Mouse (Mus musculus) heart, adult 11 months (tissue): ENCODE results near the gene Asphd2.

ENCODE experiments used
- DNase-seq: peaks from one replicate; pipeline ENCODE4 v3.0.0; 2022

Asphd2 gene

DNA sequence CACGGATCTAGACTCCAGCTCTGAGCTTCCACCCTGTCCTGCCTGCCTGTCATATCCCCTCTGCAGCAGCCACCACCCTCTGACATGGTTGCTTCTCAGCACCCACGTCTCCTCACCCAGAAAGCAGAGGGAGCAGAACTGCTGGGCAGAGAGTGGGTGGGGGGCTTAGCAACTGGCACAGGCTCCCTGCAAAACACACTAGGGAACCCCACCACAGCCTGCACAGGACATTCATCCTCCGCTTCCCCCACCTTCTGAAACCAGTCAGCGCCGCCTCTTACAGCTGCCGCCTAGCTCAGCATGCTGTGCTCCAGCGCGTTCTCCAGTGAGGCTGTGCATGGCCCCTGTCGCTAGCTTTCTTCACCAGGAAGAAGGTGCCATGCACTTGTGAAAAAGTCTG lies 5.3 kb downstream of the Asphd2 start:
- no peak for DNase-seq

GRCm38 (mm10) chr5:112385973-112386372 lies 8.7 kb downstream of the Asphd2 start:
- no peak for DNase-seq

GRCm38 (mm10) chr5:112384805-112385472 lies 9.7 kb downstream of the Asphd2 start:
- DNase-seq = no peak

DNA sequence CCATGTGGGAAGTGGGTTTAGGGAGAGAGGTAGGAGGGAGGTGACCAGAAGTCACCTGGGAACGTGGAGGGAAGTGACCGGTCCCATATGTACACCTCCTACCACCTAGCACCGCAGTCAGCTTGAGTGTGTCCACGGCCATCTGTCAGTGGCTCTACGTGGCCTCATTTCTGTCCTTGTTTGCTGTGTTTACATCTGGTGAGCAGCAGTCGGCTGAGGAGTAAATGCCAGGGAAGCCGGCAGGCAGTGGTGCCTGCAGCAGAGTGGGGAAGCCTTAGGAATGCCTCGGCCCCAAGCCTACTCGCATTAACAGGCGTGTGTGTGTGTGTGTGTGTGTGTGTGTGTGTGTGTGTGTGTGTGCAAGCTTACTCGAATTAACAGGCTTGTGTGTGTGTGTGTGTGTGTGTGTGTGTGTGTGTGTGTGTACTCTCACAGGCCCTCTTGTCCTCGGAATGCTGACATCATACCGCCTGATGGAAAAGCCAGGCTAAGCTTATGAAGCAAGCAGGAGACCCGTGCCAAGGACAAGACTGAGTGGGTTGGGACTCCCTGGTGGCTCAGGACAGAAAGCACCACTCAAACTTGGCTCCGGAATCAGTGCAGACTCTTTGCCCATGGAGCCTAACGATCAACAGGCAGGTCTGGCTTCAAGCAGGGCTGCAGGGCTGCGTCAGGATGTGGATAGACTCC lies 11.9 kb downstream of the Asphd2 start:
- peak; percentile 97 for DNase-seq

DNA sequence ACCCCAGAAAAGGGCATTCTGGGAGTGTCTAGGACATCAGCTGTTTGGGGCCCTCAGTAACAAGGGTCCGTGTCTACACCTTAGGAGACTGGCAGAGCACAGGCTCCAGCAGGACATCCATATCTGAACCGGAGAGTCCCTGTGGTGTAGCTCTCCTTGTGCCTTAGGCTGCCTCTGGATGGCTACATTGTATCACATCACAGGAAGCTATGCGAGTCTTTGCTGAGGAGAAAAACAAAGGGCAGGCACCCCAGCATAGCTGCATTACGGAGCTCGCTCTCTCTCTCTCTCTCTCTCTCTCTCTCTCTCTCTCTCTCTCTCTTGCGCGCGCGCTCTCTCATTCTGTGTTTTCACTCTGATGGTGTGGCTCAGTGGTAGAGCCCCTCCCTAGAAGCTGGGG lies 12.6 kb downstream of the Asphd2 start:
- DNase-seq = no peak

- no peak for DNase-seq
Observed at GRCm38 (mm10) chr5:112381154-112381553, 13.5 kb downstream of the Asphd2 start.

DNA sequence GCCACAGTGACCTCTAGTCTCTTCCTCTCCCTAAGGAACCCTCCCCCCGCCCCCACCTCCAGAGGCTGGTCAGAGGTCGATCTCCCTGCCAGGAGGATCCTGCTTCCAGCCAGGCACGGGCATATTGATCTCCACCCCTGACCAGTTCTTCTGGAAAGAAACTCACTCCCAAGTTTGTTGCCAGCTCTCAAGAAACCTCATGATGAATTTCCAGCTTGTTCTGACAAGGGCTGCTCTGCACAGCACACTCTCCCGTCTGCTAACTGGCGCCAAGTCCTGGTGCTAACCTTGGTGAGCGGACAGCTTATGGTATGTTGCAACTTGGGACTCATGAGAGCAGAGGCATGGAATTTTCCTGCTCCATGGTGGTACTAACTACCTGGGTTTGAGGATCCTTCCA lies 15.9 kb downstream of the Asphd2 start:
- no peak for DNase-seq

- no peak for DNase-seq
Observed at GRCm38 (mm10) chr5:112377380-112377779, 17.3 kb downstream of the Asphd2 start.

- DNase-seq = no peak
Observed at GRCm38 (mm10) chr5:112376111-112376510, 18.6 kb downstream of the Asphd2 start.

GRCm38 (mm10) chr5:112371933-112372332 lies 22.7 kb downstream of the Asphd2 start:
- DNase-seq = no peak

DNA sequence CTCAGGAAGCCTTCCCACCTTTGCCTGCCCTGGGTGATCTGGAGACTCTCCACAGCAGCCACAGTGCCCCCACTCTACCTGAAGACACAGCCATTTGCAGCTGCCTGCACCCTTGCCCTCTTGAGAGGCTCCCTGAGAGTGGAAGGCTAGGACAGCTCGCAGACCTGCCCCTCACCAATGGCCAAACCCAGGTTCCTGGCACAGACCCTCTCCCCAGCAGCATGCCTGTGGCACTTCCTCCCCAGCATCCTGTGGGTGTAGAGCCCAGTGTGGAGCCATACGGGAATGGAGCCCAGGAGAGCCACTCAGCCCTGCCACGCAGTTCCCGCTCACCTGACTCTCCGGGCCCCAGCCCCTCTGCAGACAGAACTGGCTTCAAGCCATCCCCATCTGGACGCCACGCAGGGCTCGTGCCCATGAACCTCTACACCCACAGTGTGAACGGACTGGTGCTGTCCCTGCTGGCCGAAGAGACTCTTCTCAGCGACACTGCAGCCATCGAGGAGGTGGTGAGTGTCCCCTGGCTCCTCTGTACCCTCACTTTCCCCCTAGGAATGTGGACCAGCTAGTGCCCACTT lies 24.3 kb downstream of the Asphd2 start:
- DNase-seq = no peak

GRCm38 (mm10) chr5:112369326-112369725 lies 25.3 kb downstream of the Asphd2 start:
- no peak for DNase-seq

DNA sequence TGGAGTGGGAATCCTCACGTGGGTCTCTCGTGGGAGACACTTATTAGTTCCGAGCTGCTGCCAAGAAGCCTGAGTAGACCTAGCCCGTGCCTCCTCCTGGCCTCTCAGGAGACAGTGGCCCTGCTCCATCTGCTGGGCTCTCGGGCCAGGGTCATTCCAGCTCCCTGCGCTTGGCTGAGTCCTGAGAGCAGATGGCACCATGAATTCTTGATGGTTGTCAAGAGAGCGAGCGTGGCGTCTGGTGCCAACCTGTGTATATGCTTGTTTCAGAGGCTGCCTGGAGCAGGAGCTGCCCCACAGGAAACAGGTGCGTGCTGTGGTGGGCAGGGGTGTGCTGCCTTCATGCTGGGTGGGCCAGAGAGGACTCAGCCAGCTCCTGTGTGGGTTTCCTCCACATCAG lies 26.0 kb downstream of the Asphd2 start:
- DNase-seq = no peak

DNA sequence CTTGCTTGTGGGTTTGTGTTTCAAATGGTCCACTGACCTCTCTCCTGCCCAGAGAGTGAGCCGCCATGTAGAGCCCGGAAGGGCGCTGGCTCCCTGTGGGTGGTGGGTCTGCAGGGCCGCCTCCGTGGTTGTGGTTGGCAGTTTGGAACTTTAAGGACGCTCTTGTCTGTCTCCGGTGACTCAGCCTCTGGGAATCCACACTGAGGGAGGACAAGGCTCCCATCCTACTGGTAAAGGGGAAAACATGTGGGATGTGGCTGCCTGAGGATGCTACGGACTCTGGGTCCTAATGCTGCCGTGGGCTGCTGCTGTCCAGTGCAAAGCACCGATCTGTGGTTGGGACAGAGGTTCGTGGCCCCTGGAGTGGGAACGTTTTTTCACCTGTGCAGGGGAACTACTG lies 26.7 kb downstream of the Asphd2 start:
- no peak for DNase-seq

DNA sequence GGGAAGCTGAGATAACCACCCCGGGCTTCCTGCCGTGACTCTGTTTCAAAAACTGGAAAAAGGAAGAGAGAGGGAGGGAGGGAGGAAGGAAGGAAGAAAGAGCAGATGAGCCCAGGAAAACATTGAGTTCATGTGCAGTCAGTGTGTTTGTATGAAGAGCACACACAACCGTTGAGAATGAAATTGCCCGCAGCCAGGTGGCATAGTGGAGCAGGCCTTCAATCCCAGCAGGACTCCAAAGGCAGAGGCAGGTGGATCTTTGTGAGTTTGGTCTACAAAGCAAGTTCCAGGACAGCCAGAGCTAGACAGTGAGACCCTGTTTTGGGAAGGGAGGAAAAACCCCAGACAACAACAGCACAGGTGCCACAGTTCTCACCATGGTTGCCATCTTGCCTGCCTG lies 27.3 kb downstream of the Asphd2 start:
- DNase-seq = no peak

GRCm38 (mm10) chr5:112366879-112367278 lies 27.8 kb downstream of the Asphd2 start:
- no peak for DNase-seq

GRCm38 (mm10) chr5:112364184-112364797 lies 30.4 kb downstream of the Asphd2 start:
- no peak for DNase-seq

DNA sequence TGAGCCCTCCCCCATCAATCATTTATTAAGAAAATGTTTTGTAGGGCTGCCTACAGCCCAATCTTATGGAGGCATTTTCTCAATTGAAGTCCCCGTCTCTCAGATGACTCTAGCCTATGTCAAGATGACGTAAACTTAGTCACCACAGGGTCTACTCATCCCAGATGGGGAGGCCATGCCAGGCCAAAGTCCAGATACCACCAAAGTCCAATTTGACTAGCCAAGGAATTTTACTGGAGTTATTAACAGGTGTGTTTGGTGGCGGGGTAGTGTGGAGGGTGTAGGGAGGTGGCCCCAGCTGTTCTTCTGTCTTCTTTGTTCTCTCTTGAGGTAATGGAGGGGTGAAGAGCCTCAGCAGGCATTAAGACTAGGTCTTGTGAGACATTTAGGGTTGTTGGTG lies 34.6 kb downstream of the Asphd2 start:
- no peak for DNase-seq

- DNase-seq = no peak
Observed at GRCm38 (mm10) chr5:112359520-112359919, 35.1 kb downstream of the Asphd2 start.

DNA sequence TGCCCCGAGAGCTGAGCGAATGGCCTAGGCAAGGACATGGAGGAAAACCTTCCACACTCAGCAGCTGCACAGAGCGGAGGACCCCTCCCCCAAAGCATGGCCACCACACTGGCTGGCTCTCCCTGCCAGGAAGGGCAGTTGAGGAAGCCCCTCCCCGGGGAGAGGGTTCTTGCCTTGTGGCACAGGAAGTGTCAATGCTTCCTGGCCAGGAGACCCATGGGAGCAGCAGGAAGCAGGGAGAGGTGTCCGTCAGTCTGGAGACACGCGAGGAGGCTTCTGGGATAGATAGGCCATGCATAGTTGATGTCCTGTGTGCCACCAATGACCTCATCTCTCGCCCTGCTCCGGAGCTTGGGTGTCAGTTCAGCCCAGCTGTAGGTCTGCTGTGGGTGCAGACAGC lies 38.3 kb downstream of the Asphd2 start:
- DNase-seq = peak; percentile 96

- no peak for DNase-seq
Observed at GRCm38 (mm10) chr5:112355910-112356309, 38.8 kb downstream of the Asphd2 start, which contains the start of gene Gm6583. Gene Gm6583, minus strand, starts transcription at chr5:112356033.

DNA sequence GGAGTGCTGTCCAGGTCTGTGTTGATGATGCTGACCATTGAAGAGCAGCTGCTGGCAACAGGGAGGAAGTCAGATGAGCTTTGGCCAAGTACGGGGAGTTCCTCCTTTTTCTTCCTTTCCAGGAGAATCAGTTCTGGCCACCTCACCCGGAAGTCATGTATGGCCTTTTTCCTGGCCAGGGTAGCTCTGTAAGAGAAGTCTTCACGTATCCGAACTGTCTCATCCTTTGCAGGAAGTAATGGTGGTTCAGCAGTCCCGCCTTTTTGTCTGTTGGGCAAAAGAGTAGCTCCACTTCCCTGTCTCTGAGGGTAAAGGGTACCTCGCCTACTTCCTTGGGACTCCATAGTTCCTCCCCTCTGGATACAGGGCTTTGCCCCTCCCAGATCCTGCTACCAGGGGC lies 39.2 kb downstream of the Asphd2 start:
- DNase-seq = peak; percentile 94

- DNase-seq = no peak
Observed at GRCm38 (mm10) chr5:112349169-112349568, 45.5 kb downstream of the Asphd2 start.
